Mouse (Mus musculus): ENCODE results near the gene Fcgbp.
"Not testable (repeated sequence)": the region's sequence is repeated elsewhere in the genome, so short reads cannot be mapped to it uniquely, and the experiment has no call there.

Gene Fcgbp

GRCm38 (mm10) chr7:28148263-28148662 lies 77.2 kb downstream of the Fcgbp start:
- in situ Hi-C loops (cut with MboI, MseI): loop anchor here (5.0 kb wide), 1 partner anchor 96 kb away; the partner anchor contains the start of gene Psmc4

GRCm38 (mm10) chr7:28149841-28150240 lies 78.8 kb downstream of the Fcgbp start:
- in situ Hi-C loops (cut with MboI, MseI): loop anchor here (5.0 kb wide), 1 partner anchor 98 kb away; the partner anchor contains the start of gene Psmc4

- in situ Hi-C loops (cut with MboI, MseI): no loop called here
These were observed 80.7 kb downstream of the Fcgbp start for GRCm38 (mm10) chr7:28151584-28152221.

- in situ Hi-C loops (cut with MboI, MseI): not testable (repeated sequence)
These were observed 82.6 kb downstream of the Fcgbp start for GRCm38 (mm10) chr7:28153595-28153994.

GRCm38 (mm10) chr7:28159292-28159691 lies 88.3 kb downstream of the Fcgbp start:
- in situ Hi-C loops (cut with MboI, MseI): loop anchor here (5.0 kb wide), 1 partner anchor 52 kb away; no protein-coding TSS in a partner anchor

GRCm38 (mm10) chr7:28159893-28160292 lies 88.9 kb downstream of the Fcgbp start:
- in situ Hi-C loops (cut with MboI, MseI): loop anchor here (5.0 kb wide), 1 partner anchor 53 kb away; no protein-coding TSS in a partner anchor

GRCm38 (mm10) chr7:28161163-28161749 lies 90.2 kb downstream of the Fcgbp start:
- in situ Hi-C loops (cut with MboI, MseI): no loop called here

- in situ Hi-C loops (cut with MboI, MseI): no loop called here
These were observed 94.4 kb downstream of the Fcgbp start for GRCm38 (mm10) chr7:28165406-28165805.

- in situ Hi-C loops (cut with MboI, MseI): no loop called here
These were observed 97.5 kb downstream of the Fcgbp start for GRCm38 (mm10) chr7:28168320-28169115.

- in situ Hi-C loops (cut with MboI, MseI): loop anchor here (5.0 to 10.0 kb wide), 2 partner anchors 215 to 807 kb away; partner anchors contain the start of gene Zfp36
These were observed 98.7 kb downstream of the Fcgbp start, which contains the start of gene Fbl for GRCm38 (mm10) chr7:28169489-28170422. Gene Fbl (plus strand): TSS chr7:28169710.
